Mouse (Mus musculus): Measurements from ENCODE around the gene Gdpgp1. TPM values are rescaled to one million over a fixed set of nuclear protein-coding genes. Genes with fewer than 3 reads are reported as not detected.

Gene Gdpgp1
- polyA plus RNA-seq, 1 experiment from 2014 or later, result 4.5 TPM

DNA sequence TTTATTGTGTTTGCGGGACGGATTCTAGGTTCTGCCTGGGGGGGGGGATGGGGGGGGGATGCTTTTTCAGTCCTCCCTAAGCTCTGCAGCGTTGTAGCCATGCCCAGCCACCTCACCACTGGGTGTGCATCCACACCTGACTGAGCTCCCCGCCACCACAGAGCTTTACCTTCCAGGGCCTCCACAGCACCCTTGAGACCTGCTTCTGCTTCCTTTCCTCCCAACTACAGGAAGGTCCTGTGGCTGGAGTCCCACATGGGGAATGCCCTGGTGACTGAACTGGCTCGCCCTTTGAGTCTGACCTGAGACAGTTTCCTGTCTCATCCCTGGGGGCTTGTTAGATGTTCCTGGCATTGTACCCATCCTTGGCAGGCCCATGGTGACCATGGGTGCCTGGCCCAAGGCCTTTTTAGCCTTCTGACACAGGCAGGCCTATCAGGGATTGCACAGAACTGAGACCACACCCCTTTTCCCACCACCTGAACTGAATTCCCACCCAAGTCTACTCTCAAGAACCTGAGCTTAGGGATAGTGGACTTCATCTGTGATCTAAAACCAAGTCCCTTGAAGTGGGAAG is 31.6 kb upstream of the Gdpgp1 start:
- no peaks in the 10 kb centered on the region for H3K9me3 ChIP-seq
- H3K4me2 ChIP-seq, result peak overlapping the region; percentile 87

DNA sequence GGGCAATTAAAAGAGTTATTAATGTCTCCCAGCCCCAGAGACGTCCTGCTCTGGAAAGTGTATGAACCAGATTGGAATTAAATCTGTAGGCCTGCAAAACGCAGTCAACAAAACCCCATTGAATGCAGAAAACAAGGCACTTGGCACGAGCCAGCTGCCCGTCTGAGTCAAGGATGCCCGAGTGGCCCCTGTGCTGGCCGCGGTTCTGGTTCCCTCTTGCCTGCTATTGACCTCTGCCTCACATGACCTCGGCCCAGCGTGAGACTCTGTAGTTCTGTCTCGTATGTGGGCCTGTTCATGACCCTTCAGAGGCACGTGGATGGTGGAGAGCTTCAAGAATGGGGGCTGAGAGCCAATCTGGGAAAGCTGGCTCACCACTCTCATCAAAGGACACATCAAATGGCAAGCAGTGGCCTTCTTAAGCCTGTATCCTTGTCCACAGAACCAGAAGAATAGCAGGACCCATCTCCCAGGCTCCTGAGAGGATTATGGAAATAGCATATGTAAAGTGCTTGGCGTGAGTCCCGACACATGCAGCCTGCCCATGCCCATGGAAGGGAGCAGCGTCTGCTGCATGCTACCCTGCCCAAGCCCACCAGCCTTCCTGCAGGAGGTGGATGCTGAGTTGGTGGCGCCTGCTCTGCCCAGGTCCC is 30.7 kb upstream of the Gdpgp1 start:
- H3K9me3 ChIP-seq, result no peaks in the 10 kb centered on the region
- peak overlapping the region; percentile 13; the same call in 1 of the 2 replicates for H3K4me2 ChIP-seq
- 77% methylated on average over 15 of the region's 15 CpGs for WGBS
- H3K27ac ChIP-seq (replicated peaks), result peak overlapping the region; percentile 29; the same call in 1 of the 2 replicates
- no peak overlapping the region for H3K4me3 ChIP-seq
- peaks cover 81% of the 10 kb centered on the region for H3K4me1 ChIP-seq (replicated peaks)
- peak overlapping the region; percentile 38; the same call in 1 of the 2 replicates for H3K9ac ChIP-seq
- no peaks in the 10 kb centered on the region for H3K27me3 ChIP-seq
- 0 out of 2 replicates have a peak, but pooled peaks cover 5% of the 10 kb centered on the region for H3K36me3 ChIP-seq
- no peak for ATAC-seq (ENCODE audit: low read depth)

More for the DNA sequence above, 31.6 kb upstream of the Gdpgp1 start:
- Histone ChIP-seq H3K4me1 (replicated peaks) (peaks cover 76% of the 10 kb centered on the region), H3K27ac (replicated peaks) (0 out of 2 replicates have a peak overlapping the region, but pooled peaks have one; percentile 29), H3K9ac (0 out of 2 replicates have a peak overlapping the region, but pooled peaks have one; percentile 31), H3K36me3 (0 out of 2 replicates have a peak, but pooled peaks cover 5% of the 10 kb centered on the region), H3K27me3 (no peaks in the 10 kb centered on the region), H3K4me3 (no peak overlapping the region)
- no peak for ATAC-seq (ENCODE audit: low read depth)
- WGBS, result 83% methylated on average over 5 of the region's 5 CpGs

DNA sequence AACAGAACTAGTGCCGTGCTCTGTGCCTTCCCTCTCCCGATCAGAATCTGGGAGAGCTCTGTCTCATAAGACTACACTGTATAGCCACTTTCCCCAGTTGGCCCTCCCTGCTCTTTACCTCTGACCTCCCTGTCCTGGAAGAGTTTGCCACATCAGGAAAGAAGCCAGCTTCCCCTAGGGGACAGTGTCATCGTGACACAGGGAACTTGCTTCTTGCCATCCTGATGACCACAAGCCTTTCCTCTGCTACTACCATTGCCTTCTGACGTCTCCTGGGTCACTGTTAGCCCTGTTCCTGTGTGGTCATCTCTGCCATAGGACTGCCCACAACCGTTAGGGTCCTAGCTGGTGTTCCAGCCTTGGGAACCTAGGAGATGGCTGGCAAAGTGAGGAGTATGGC is 29.7 kb upstream of the Gdpgp1 start:
- Histone ChIP-seq H3K27me3 (no peaks in the 10 kb centered on the region), H3K36me3 (0 out of 2 replicates have a peak, but pooled peaks cover 5% of the 10 kb centered on the region), H3K4me3 (no peak overlapping the region), H3K9me3 (no peaks in the 10 kb centered on the region), H3K4me1 (replicated peaks) (peaks cover 83% of the 10 kb centered on the region), H3K27ac (replicated peaks) (peak overlapping the region; percentile 86), H3K4me2 (peak overlapping the region; percentile 13; the same call in 1 of the 2 replicates), H3K9ac (peak overlapping the region; percentile 41)
- no peak for ATAC-seq (ENCODE audit: low read depth)
- WGBS, result 83% methylated on average over 5 of the region's 5 CpGs

DNA sequence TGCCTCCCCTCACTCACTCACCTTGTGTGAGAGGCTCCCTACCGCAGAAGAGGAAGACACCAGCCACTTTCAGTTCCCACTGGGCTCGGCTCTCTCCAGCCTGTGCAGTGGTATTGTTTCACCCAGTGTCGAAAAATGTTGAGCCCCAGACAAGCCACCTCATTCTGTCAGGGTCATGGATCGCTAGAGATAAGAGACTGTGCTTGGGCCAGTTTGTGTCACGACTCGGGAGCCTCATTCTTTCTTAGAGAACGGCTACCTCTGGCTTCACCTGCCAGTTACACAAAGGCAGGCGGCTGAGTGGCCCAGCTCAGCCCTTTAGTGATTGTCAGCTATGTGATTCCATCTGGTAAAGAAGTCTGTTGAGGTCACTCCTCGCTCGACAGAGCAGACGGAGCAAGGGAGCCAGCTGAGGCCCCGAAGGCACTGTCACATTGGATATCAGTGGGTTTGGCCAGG is 29.0 kb upstream of the Gdpgp1 start:
- Histone ChIP-seq H3K36me3 (0 out of 2 replicates have a peak, but pooled peaks cover 5% of the 10 kb centered on the region), H3K4me2 (peak overlapping the region; percentile 13; the same call in 1 of the 2 replicates), H3K4me3 (no peak overlapping the region), H3K4me1 (replicated peaks) (peaks cover 90% of the 10 kb centered on the region), H3K9me3 (no peaks in the 10 kb centered on the region), H3K9ac (peak overlapping the region; percentile 41), H3K27ac (replicated peaks) (peak overlapping the region; percentile 86), H3K27me3 (no peaks in the 10 kb centered on the region)
- 40% methylated on average over 12 of the region's 12 CpGs for WGBS
- ATAC-seq (ENCODE audit: low read depth), result no peak

DNA sequence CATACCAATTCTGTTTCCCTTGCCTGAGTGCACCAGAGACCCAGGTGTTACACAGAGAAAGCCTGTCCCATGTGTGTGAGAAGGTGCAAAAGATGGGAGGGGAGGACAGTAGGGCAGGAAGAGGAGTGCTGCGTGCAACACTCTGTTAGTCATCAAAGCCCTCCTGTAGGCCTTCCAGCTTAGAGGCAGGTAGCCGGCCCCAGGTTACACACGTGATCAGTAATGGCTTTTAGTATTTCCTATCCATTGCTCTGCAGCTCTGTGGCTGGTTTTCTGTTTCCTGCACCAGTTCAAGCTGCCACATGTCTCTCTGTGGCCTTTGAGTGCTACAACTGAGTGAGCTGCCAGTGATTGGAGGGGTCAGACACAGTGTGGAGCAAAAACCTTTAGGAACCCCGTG is 28.3 kb upstream of the Gdpgp1 start:
- Histone ChIP-seq H3K27ac (replicated peaks) (peak overlapping the region; percentile 86), H3K9me3 (no peaks in the 10 kb centered on the region), H3K4me1 (replicated peaks) (peaks cover 93% of the 10 kb centered on the region), H3K4me2 (no peak overlapping the region), H3K27me3 (no peaks in the 10 kb centered on the region), H3K9ac (no peak overlapping the region), H3K36me3 (0 out of 2 replicates have a peak, but pooled peaks cover 5% of the 10 kb centered on the region), H3K4me3 (no peak overlapping the region)
- WGBS, result 80% methylated on average over 4 of the region's 4 CpGs
- ATAC-seq (ENCODE audit: low read depth), result no peak

DNA sequence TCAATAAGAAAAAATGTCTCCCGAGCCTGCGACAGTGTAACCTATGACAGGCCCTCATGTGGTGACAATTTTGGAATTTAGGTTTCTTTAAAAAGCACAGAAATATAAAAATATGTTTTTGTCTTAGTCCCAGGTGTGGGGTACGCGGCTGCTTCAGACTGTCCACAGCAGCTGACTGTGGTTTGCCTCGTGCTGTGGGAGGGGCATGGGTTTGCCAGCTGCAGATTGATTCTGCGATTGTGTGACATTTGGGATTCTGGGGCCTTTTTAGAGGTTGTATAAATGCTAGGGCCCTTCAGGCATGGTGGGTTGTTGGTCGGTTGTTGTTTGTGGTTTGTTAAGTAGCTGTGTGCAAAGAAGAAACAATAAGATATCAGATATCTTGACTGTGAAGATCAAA is 27.7 kb upstream of the Gdpgp1 start:
- H3K4me1 ChIP-seq (replicated peaks), result peaks cover 93% of the 10 kb centered on the region

DNA sequence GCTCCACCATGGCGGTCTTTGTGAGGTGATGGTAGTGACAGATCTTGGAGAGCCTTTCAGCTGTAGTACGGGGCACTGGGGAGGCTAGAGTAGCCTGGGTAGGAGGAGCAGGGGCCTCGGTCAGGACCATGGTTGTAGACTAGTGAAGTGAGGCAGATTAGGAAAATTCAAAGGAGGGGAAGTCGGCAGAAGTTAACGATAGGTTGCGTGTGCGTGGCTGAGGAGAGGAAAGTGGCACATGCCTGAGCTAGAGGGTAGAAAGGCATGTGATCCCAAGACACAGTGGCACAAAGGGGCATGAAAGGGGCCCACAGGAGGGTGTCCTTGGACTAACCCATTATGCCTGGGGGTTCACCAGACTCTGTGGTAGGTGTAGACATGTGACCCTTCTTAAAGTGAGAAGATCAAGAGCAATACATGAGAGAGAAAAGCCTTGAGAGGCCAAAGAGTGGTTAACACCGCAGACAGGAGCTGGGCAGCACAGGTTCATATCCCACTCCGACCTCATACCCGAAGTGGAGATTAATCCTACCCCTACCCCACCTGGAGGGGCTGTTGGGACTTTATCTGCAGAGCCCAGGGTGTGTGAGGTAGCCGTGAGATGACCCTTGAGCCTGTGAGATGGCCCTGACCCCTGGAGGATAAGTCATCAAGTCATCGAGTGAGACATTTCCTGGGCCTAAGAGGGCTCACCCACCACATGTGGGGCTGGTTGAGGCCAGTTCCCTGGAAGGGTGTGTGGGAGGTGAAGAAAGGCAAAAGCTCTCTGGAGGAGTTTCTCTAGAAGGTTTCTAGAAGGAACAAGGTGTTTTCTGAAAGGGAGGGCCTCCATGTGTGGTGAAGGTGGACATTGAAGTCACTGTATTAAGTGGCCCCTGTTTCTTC is 26.7 kb upstream of the Gdpgp1 start:
- no peaks in the 10 kb centered on the region for H3K9me3 ChIP-seq
- no peak overlapping the region for H3K4me3 ChIP-seq
- H3K4me2 ChIP-seq, result no peak overlapping the region
- H3K4me1 ChIP-seq (replicated peaks), result peaks cover 91% of the 10 kb centered on the region
- no peaks in the 10 kb centered on the region for H3K27me3 ChIP-seq
- ATAC-seq (ENCODE audit: low read depth), result no peak
- 89% methylated on average over 12 of the region's 12 CpGs for WGBS
- H3K27ac ChIP-seq (replicated peaks), result no peak overlapping the region
- H3K36me3 ChIP-seq, result 0 out of 2 replicates have a peak, but pooled peaks cover 5% of the 10 kb centered on the region
- H3K9ac ChIP-seq, result no peak overlapping the region

More for the DNA sequence above, 27.7 kb upstream of the Gdpgp1 start:
- H3K4me2 ChIP-seq, result no peak overlapping the region
- ATAC-seq (ENCODE audit: low read depth), result no peak
- WGBS, result 82% methylated on average over 7 of the region's 7 CpGs
- H3K27ac ChIP-seq (replicated peaks), result no peak overlapping the region
- H3K4me3 ChIP-seq, result no peak overlapping the region
- no peaks in the 10 kb centered on the region for H3K9me3 ChIP-seq
- no peak overlapping the region for H3K9ac ChIP-seq
- H3K27me3 ChIP-seq, result no peaks in the 10 kb centered on the region
- 0 out of 2 replicates have a peak, but pooled peaks cover 5% of the 10 kb centered on the region for H3K36me3 ChIP-seq

DNA sequence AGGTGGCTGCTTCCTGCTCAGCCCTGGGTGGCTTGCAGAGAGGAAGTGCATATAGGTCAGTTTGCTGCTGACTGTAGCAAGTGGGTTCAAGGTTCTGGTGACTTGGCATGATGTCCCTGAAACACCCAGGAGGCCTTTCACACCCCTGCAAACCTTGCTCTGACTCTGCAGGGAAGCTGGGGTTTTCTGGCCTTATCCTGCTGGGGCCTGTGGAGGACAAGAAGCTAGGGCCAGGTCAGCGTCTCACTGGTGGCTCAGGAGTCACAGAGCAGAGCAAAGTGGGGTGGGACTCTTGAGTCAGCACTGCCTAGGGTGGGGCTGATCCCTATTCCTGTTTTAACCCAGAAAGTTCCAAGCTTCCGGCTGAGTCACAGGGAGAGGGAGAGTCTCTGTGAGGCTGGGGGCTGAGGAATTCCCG is 25.3 kb upstream of the Gdpgp1 start:
- ATAC-seq (ENCODE audit: low read depth), result no peak
- no peaks in the 10 kb centered on the region for H3K27me3 ChIP-seq
- no peak overlapping the region for H3K9ac ChIP-seq
- no peaks in the 10 kb centered on the region for H3K9me3 ChIP-seq
- no peak overlapping the region for H3K4me2 ChIP-seq
- no peak overlapping the region for H3K27ac ChIP-seq (replicated peaks)
- 0 out of 2 replicates have a peak, but pooled peaks cover 4% of the 10 kb centered on the region for H3K36me3 ChIP-seq
- H3K4me1 ChIP-seq (replicated peaks), result peaks cover 77% of the 10 kb centered on the region
- WGBS, result 78% methylated on average over 3 of the region's 3 CpGs
- no peak overlapping the region for H3K4me3 ChIP-seq

DNA sequence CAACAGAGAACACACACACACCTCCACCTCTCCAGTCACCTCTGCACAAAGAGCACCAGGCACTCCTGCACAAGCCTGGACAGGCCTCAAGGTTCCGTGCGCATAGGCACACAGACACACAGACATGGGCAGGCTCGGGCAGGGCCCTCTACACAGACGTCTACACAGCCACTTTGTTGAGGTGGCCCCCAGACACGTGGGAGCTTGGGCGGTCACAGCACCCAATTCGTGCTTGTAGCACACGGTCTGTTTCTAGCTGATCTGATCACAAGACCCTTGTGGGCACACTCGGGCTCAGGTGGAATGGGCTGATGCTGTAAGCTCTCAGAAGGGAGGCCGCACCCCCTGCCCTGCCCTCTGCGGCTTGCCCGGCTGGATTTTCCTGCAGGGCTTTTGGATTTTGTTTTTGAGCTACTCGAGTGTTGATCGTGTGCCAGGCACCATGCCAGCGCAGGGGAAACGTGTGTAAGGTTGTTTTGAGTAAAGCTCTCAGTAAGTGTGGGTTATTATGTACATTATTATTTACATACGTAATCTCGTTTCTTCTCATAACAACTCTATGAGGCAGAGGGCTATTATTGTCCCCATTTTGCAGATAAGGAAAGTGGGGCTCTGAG is 24.5 kb upstream of the Gdpgp1 start:
- Histone ChIP-seq H3K4me3 (no peak overlapping the region), H3K9me3 (no peaks in the 10 kb centered on the region), H3K36me3 (peaks cover 6% of the 10 kb centered on the region), H3K27me3 (no peaks in the 10 kb centered on the region), H3K4me1 (replicated peaks) (peaks cover 69% of the 10 kb centered on the region), H3K9ac (no peak overlapping the region), H3K4me2 (no peak overlapping the region), H3K27ac (replicated peaks) (no peak overlapping the region)
- ATAC-seq (ENCODE audit: low read depth), result no peak
- 78% methylated on average over 18 of the region's 18 CpGs for WGBS

DNA sequence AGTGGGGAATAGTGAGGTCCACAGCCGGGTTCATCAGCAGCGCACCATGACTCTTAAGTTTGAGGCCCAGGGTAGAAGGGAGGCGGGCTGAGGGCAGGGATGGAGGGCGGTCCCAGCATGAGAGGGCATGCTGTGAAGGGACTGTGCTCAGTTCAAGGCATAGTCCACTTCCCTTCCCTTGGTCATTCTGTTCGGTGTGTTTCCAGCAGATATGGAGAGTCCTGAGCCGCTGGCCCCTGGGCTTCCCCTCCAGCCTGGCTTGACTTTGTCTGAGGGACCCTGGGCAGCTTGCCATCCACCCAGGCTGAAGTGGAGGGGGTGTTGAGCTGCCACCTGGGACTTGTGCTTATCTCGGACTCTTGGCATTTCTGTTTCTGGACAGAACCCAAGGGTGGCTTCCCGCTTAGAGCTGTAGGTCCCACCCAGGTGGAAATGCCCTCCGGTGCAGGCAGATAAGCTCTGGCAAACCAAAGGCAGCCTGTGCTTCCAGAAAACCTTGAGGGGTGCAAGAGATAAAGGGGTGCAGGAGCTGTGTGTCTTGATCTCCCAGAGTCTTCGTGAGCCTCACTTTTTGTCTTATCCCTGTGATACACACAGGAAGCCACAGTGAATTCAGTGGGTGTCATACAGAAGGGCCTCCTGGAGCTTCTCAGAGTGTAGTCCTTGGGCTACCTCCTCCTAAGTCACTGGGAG is 23.8 kb upstream of the Gdpgp1 start:
- Histone ChIP-seq H3K4me1 (replicated peaks) (peaks cover 62% of the 10 kb centered on the region), H3K27ac (replicated peaks) (no peak overlapping the region), H3K9me3 (no peaks in the 10 kb centered on the region), H3K4me2 (no peak overlapping the region), H3K4me3 (no peak overlapping the region), H3K27me3 (no peaks in the 10 kb centered on the region), H3K9ac (no peak overlapping the region), H3K36me3 (peaks cover 13% of the 10 kb centered on the region)
- 81% methylated on average over 10 of the region's 10 CpGs for WGBS
- ATAC-seq (ENCODE audit: low read depth), result no peak

DNA sequence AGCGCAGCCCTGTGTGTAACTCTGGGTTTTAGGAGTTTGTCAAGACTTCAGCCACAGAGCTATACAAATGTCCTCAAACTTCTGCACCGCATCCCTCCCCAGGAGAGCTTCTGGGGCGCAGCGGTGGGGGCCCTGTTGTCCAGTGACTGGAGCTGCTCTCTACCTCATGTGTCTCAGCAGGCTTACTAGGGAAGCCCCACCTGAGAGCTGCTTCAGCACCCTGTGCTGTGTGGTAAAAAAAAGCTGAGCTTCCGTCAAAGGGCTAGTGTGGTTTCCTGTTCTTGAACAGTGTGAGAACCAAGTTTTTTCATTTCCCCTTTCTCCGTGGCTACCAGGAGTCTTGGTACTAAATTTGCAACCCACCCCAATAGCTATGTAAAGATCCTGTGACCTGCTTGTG is 23.0 kb upstream of the Gdpgp1 start:
- WGBS, result 76% methylated on average over 6 of the region's 6 CpGs
- no peak for ATAC-seq (ENCODE audit: low read depth)
- Histone ChIP-seq H3K27me3 (no peaks in the 10 kb centered on the region), H3K4me3 (no peak overlapping the region), H3K9me3 (no peaks in the 10 kb centered on the region), H3K27ac (replicated peaks) (no peak overlapping the region), H3K4me2 (no peak overlapping the region), H3K4me1 (replicated peaks) (peaks cover 56% of the 10 kb centered on the region), H3K9ac (no peak overlapping the region), H3K36me3 (peaks cover 17% of the 10 kb centered on the region)
